ENCODE assay signal across 12 mouse cellular contexts in genomic region chr6:122298223-122298609, GRCm38 (mm10). TPM values are rescaled to one million over a fixed set of nuclear protein-coding genes. Genes with fewer than 3 reads are reported as not detected.
A peak's percentile ranks its signal among the peaks of the same experiment; 100 is the strongest.
DNase-seq lines count a peak whose midpoint lies in the region; ATAC-seq lines count a peak whose summit lies in the region.
"Had no signal": no experiment of that assay in that cellular context is flagged by ENCODE, and none has a peak within 500 bp of the region (broad histone marks: within the 10 kb centered on the region; RNA-seq: fewer than 3 reads in every experiment).

No protein-coding gene starts in this region.

- H3K4me3 ChIP-seq in neural tube, embryonic 12.5 days, result no peak overlapping the region
- no peak overlapping the region for H3K4me3 ChIP-seq in liver, embryonic 12.5 days

- H3K4me1 ChIP-seq in neural tube, embryonic 12.5 days, result peaks cover 5% of the 10 kb centered on the region; the same call in 1 of the 2 replicates
- peaks cover 19% of the 10 kb centered on the region for H3K4me1 ChIP-seq in liver, embryonic 12.5 days

- no peak overlapping the region for H3K27ac ChIP-seq in neural tube, embryonic 12.5 days
- no peak overlapping the region for H3K27ac ChIP-seq in liver, embryonic 12.5 days

- WGBS in neural tube, embryonic 12.5 days, result 62% methylated on average over 4 of the region's 4 CpGs
- WGBS in liver, embryonic 12.5 days (ENCODE audit: insufficient replicate concordance), result 64% methylated on average over 4 of the region's 4 CpGs

- intact Hi-C loops in heart, postnatal 14 days (cut with DNase I), result no loop called here

- H3K36me3 ChIP-seq in neural tube, embryonic 12.5 days, result no peaks in the 10 kb centered on the region
- no peaks in the 10 kb centered on the region for H3K36me3 ChIP-seq in liver, embryonic 12.5 days

- H3K9ac ChIP-seq in neural tube, embryonic 12.5 days, result no peak overlapping the region
- no peak overlapping the region for H3K9ac ChIP-seq in liver, embryonic 12.5 days

- peak overlapping the region; percentile 67 for H3K4me2 ChIP-seq in neural tube, embryonic 12.5 days (replicated peaks)
- H3K4me2 ChIP-seq in liver, embryonic 12.5 days, result peak overlapping the region; percentile 70

- ATAC-seq in neural tube, embryonic 12.5 days (ENCODE audit: low FRiP score, low read depth), result peak; percentile 41
- no peak for ATAC-seq in liver, embryonic 12.5 days

- peak; percentile 28 for DNase-seq in heart, adult 11 months
- DNase-seq in heart, postnatal 14 days, result no peak
- DNase-seq in neural tube, embryonic 10.5 days (ENCODE audit: extremely low spot score, low spot score), result no peak
- no peak for DNase-seq in thymus, postnatal 14 days
- DNase-seq in cerebellum, adult 8-10 months, result no peak
- DNase-seq in right cerebral cortex, postnatal 4 days, result no peak
- DNase-seq: adrenal gland, postnatal 25 days had no signal

- H3K9me3 ChIP-seq in neural tube, embryonic 12.5 days, result no peaks in the 10 kb centered on the region
- H3K9me3 ChIP-seq in liver, embryonic 12.5 days (replicated peaks), result no peaks in the 10 kb centered on the region

- H3K27me3 ChIP-seq in neural tube, embryonic 12.5 days (replicated peaks), result no peaks in the 10 kb centered on the region
- H3K27me3 ChIP-seq in liver, embryonic 12.5 days (replicated peaks), result peaks cover 5% of the 10 kb centered on the region; the same call in 1 of the 2 replicates

RNA-seq across cellular contexts. Expression of gene M6pr, which starts 10.3 kb away (rescaled TPM):
- 10 to 100 TPM; 38.0 to 40.1 TPM for total RNA-seq in heart, postnatal 14 days (2021)
- 67.9 and 73.6 TPM in 2 replicates for polyA plus RNA-seq in neural tube, embryonic 12.5 days (2016; fragmentation: Nextera tagmentation; extraction: Ambion mirVana)
- polyA plus RNA-seq in liver, embryonic 12.5 days (2016; fragmentation: Nextera tagmentation; extraction: Ambion mirVana), result 115 and 116 TPM in 2 replicates

RNA-seq across cellular contexts. Expression of gene Klrg1, which starts 15.5 kb away (rescaled TPM):
- total RNA-seq in heart, postnatal 14 days (2021), result not detected
- polyA plus RNA-seq in neural tube, embryonic 12.5 days (2016; fragmentation: Nextera tagmentation; extraction: Ambion mirVana), result 0.27 TPM in 1 of 2 replicates, not detected in the other
- not detected in 2 replicates for polyA plus RNA-seq in liver, embryonic 12.5 days (2016; fragmentation: Nextera tagmentation; extraction: Ambion mirVana)
- total RNA-seq: adrenal gland, postnatal 25 days; common myeloid progenitor, adult 5-6 weeks; megakaryocyte progenitor cell, adult 5-6 weeks had no signal
- polyA plus RNA-seq: heart, embryonic 11.5 days had no signal

RNA-seq across cellular contexts. Expression of gene Phc1, which starts 42.1 kb away (rescaled TPM):
- total RNA-seq in heart, postnatal 14 days (2021), result 10 to 100 TPM; 15.4 to 15.9 TPM
- 31.0 and 35.6 TPM in 2 replicates for polyA plus RNA-seq in neural tube, embryonic 12.5 days (2016; fragmentation: Nextera tagmentation; extraction: Ambion mirVana)
- polyA plus RNA-seq in liver, embryonic 12.5 days (2016; fragmentation: Nextera tagmentation; extraction: Ambion mirVana), result 4.4 and 4.5 TPM in 2 replicates
